Mouse (Mus musculus) hindbrain, postnatal 0 days (tissue): ENCODE results near the gene Ptges2. TPM values are rescaled to one million over a fixed set of nuclear protein-coding genes. Genes with fewer than 3 reads are reported as not detected.

ENCODE experiments used
- ATAC-seq: fragments of 200-750 bp; cut with Nextera tagmentation; 2 replicates; pipeline ENCODE4 v1.8.0; 2017; ENCODE audit warnings: mild to moderate bottlenecking, moderate TSS enrichment, moderate library complexity
- DNase-seq: peaks from one replicate; pipeline ENCODE4 v3.0.0-alpha.2; 2015; ENCODE audit warnings: low spot score
- H3K27ac ChIP-seq: fragments of 300-500 bp; sonication (generic); 2 replicates; pipeline ENCODE4 v1.5.1; 2014; ENCODE audit warnings: mild to moderate bottlenecking
- H3K27me3 ChIP-seq: fragments of 300-500 bp; sonication (generic); 2 replicates; pipeline ENCODE4 v1.6.1; 2014; ENCODE audit warnings: low read length, mixed read lengths; ENCODE audit not compliant: insufficient read depth
- H3K36me3 ChIP-seq: fragments of 300-500 bp; sonication (generic); 2 replicates; pipeline ENCODE4 v1.6.1; 2014; ENCODE audit warnings: low read length, mixed read lengths; ENCODE audit not compliant: insufficient read depth
- H3K4me1 ChIP-seq: fragments of 300-500 bp; sonication (generic); 2 replicates; pipeline ENCODE4 v1.6.1; 2014; ENCODE audit warnings: antibody characterized with exemption, low read length, mixed read lengths; ENCODE audit not compliant: insufficient read depth
- H3K4me2 ChIP-seq: fragments of 300-500 bp; sonication (generic); 2 replicates; pipeline ENCODE4 v1.6.1; 2014; ENCODE audit warnings: low read depth, mild to moderate bottlenecking, low read length, moderate library complexity, mixed read lengths
- H3K4me3 ChIP-seq: fragments of 300-500 bp; sonication (generic); 2 replicates; pipeline ENCODE4 v1.5.1; 2014; ENCODE audit warnings: low read length
- H3K9ac ChIP-seq: fragments of 300-500 bp; sonication (generic); replicated peaks from 2 replicates; pipeline ENCODE4 v1.6.1; 2014; ENCODE audit warnings: mild to moderate bottlenecking, low read length, moderate library complexity, mixed read lengths
- H3K9me3 ChIP-seq: fragments of 300-500 bp; sonication (generic); 2 replicates; pipeline ENCODE4 v1.6.1; 2016; ENCODE audit warnings: low read length, mixed read lengths
- CTCF ChIP-seq: IDR thresholded peaks from 2 replicates; pipeline ENCODE4 v1.5.1; 2016; ENCODE audit warnings: antibody characterized with exemption, control low read depth, low read depth
- WGBS: fragments of 180-500 bp; shearing (Covaris S2); extraction: QIAGEN DNeasy Blood & Tissue Kit; methylation state at CpG from one replicate; pipeline ENCODE4 v1.1.7; 2014; 5-methylcytosine and 5-hydroxymethylcytosine counted together
- polyA plus RNA-seq: library from polyadenylated mRNA; unstranded; fragments of >200 nt; fragmentation: Nextera tagmentation; extraction: Ambion mirVana; gene quantifications from 2 replicates; pipeline ENCODE4 v1.2.1, GENCODE M21; 2015
- total RNA-seq: library from RNA; depleted of rRNA; stranded (reverse); fragments of >200 nt; gene quantifications from 2 replicates; pipeline ENCODE4 v1.2.3, GENCODE M21; 2014; rRNA removed

Gene Ptges2
- total RNA-seq (41.3 and 45.5 TPM in 2 replicates), polyA plus RNA-seq (55.6 and 57.0 TPM in 2 replicates)

- no peaks in the 10 kb centered on the region for H3K27me3 ChIP-seq
- H3K27ac ChIP-seq: peak within 1 kb of the TSS; percentile 90
- H3K4me1 ChIP-seq: peaks cover 8% of the 10 kb centered on the region; the same call in 1 of the 2 replicates
- under 1% methylated on average over 31 of the region's 31 CpGs for WGBS
- no peak for TF ChIP-seq CTCF
- no peaks in the 10 kb centered on the region for H3K9me3 ChIP-seq
- H3K36me3 ChIP-seq: peaks cover 5% of the 10 kb centered on the region; the same call in 1 of the 2 replicates
- ATAC-seq (peak; percentile 95), DNase-seq (peak; percentile 96)
- peak within 1 kb of the TSS; percentile 93 for H3K4me3 ChIP-seq
- peak within 1 kb of the TSS; percentile 91 for H3K4me2 ChIP-seq
- H3K9ac ChIP-seq: peak within 1 kb of the TSS; percentile 83
These were observed at the start of gene Ptges2 for GRCm38 (mm10) chr2:32395484-32395945. TSS of gene Ptges2 (plus strand) at chr2:32395896.

GRCm38 (mm10) chr2:32347019-32347418 is 48.7 kb upstream of the Ptges2 start:
- WGBS: 70% methylated on average over 6 of the region's 6 CpGs
- Histone ChIP-seq H3K9me3 (no peaks in the 10 kb centered on the region), H3K4me3 (no peak overlapping the region), H3K4me2 (no peak overlapping the region), H3K36me3 (no peaks in the 10 kb centered on the region), H3K9ac (no peak overlapping the region), H3K4me1 (peaks cover 11% of the 10 kb centered on the region; the same call in 1 of the 2 replicates), H3K27me3 (no peaks in the 10 kb centered on the region), H3K27ac (no peak overlapping the region)
- no peak for ATAC-seq
- no peak for DNase-seq
- no peak for TF ChIP-seq CTCF

- Histone ChIP-seq H3K36me3 (no peaks in the 10 kb centered on the region), H3K4me1 (peaks cover 9% of the 10 kb centered on the region; the same call in 1 of the 2 replicates), H3K4me3 (no peak overlapping the region), H3K27me3 (no peaks in the 10 kb centered on the region), H3K9ac (no peak overlapping the region), H3K9me3 (no peaks in the 10 kb centered on the region), H3K4me2 (no peak overlapping the region), H3K27ac (no peak overlapping the region)
- ATAC-seq (no peak), DNase-seq (no peak)
- WGBS: 79% methylated on average over 11 of the region's 11 CpGs
- TF ChIP-seq CTCF: no peak
These were observed 47.4 kb upstream of the Ptges2 start for GRCm38 (mm10) chr2:32348311-32348710.

GRCm38 (mm10) chr2:32349625-32350255 is 46.0 kb upstream of the Ptges2 start:
- TF ChIP-seq CTCF: no peak
- Histone ChIP-seq H3K27ac (no peak overlapping the region), H3K4me1 (peaks cover 6% of the 10 kb centered on the region; the same call in 1 of the 2 replicates), H3K9me3 (no peaks in the 10 kb centered on the region), H3K4me3 (no peak overlapping the region), H3K27me3 (no peaks in the 10 kb centered on the region), H3K9ac (no peak overlapping the region), H3K36me3 (no peaks in the 10 kb centered on the region), H3K4me2 (no peak overlapping the region; the same call in 1 of the 2 replicates)
- DNase-seq: no peak
- no peak for ATAC-seq
- 58% methylated on average over 8 of the region's 8 CpGs for WGBS

GRCm38 (mm10) chr2:32350471-32351051 is 45.1 kb upstream of the Ptges2 start:
- peaks cover 4% of the 10 kb centered on the region; the same call in 1 of the 2 replicates for H3K4me1 ChIP-seq
- H3K9ac ChIP-seq: peak overlapping the region; percentile 41; the same call in 1 of the 2 replicates
- no peaks in the 10 kb centered on the region for H3K27me3 ChIP-seq
- DNase-seq: no peak
- peak overlapping the region; percentile 96; the same call in 1 of the 2 replicates for H3K27ac ChIP-seq
- 45% methylated on average over 13 of the region's 13 CpGs for WGBS
- no peak for TF ChIP-seq CTCF
- H3K36me3 ChIP-seq: no peaks in the 10 kb centered on the region
- H3K4me3 ChIP-seq: no peak overlapping the region
- peak overlapping the region; percentile 66 for H3K4me2 ChIP-seq
- ATAC-seq: no peak
- H3K9me3 ChIP-seq: no peaks in the 10 kb centered on the region

- H3K9me3 ChIP-seq: no peaks in the 10 kb centered on the region
- peak overlapping the region; percentile 96 for H3K27ac ChIP-seq
- DNase-seq (no peak), ATAC-seq (peak; percentile 10; the same call in 1 of the 2 replicates)
- no peaks in the 10 kb centered on the region for H3K36me3 ChIP-seq
- no peaks in the 10 kb centered on the region for H3K27me3 ChIP-seq
- H3K4me2 ChIP-seq: peak overlapping the region; percentile 66
- peaks cover 4% of the 10 kb centered on the region; the same call in 1 of the 2 replicates for H3K4me1 ChIP-seq
- peak overlapping the region; percentile 66 for H3K4me3 ChIP-seq
- H3K9ac ChIP-seq: peak overlapping the region; percentile 85
- WGBS: 40% methylated on average over 9 of the region's 9 CpGs
- no peak for TF ChIP-seq CTCF
These were observed 44.2 kb upstream of the Ptges2 start for GRCm38 (mm10) chr2:32351471-32351961.
